Mouse (Mus musculus): ENCODE data around the gene Rpl35. TPM values are rescaled to one million over a fixed set of nuclear protein-coding genes. Genes with fewer than 3 reads are reported as not detected.

Rpl35 gene
- polyA plus RNA-seq, 1 experiment from 2014 or later = 974 TPM

- H3K4me3 ChIP-seq = no peak overlapping the region
- no peak overlapping the region for H3K9ac ChIP-seq
- H3K36me3 ChIP-seq = no peaks in the 10 kb centered on the region
- 33% methylated on average over 2 of the region's 2 CpGs for WGBS
- no peak overlapping the region for H3K27ac ChIP-seq
- no peaks in the 10 kb centered on the region for H3K9me3 ChIP-seq
- no peaks in the 10 kb centered on the region for H3K4me1 ChIP-seq
- no peak overlapping the region for H3K4me2 ChIP-seq
- no peak for ATAC-seq (ENCODE audit: insufficient number of reproducible peaks, low FRiP score, low TSS enrichment, low read depth)
- H3K27me3 ChIP-seq = no peaks in the 10 kb centered on the region
Observed at GRCm38 (mm10) chr2:38973223-38973622, 32.2 kb downstream of the Rpl35 start.

DNA sequence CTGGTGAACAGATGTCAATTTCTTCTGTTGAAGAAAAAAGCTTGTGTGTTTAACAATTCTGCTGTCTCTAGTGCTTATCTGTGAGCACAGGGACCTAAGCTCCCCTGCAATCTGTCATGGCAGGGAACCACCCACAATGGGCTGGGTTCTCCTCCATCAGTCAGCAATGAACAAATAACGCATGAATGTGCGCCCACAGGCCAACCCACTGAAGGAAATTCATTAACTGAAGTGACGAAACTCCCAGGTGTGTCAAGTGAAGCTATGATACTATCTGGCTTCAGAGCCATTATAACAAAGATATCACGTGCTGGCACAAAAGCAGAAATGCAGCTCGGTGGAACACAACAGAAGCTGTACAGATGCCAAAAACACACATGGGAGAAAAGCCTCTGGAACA lies 35.4 kb downstream of the Rpl35 start:
- H3K36me3 ChIP-seq = no peaks in the 10 kb centered on the region
- H3K27ac ChIP-seq = no peak overlapping the region
- H3K9ac ChIP-seq = no peak overlapping the region
- H3K4me1 ChIP-seq = no peaks in the 10 kb centered on the region
- H3K27me3 ChIP-seq = no peaks in the 10 kb centered on the region
- WGBS = 63% methylated on average over 5 of the region's 5 CpGs
- H3K4me3 ChIP-seq = no peak overlapping the region
- no peak overlapping the region for H3K4me2 ChIP-seq
- ATAC-seq (ENCODE audit: insufficient number of reproducible peaks, low FRiP score, low TSS enrichment, low read depth) = no peak
- no peaks in the 10 kb centered on the region for H3K9me3 ChIP-seq

DNA sequence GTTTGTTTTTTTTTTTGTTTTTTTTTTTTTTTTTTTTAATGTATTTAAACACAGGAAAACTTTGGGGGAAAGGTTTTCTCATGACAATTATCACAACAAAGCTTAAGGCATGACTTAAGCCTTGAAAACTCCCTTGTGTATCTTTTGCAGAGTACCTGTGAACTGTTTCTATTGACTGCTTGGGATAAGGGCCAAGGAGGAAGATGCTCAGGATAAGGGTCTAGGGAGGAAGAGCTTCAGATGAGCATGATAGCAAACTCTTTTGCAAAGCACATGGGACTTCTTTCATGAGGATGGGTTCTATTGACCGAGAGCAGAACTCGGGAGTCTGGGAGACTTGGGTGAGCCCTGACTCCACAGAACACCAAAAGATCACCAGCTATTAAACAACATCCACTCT lies 35.8 kb downstream of the Rpl35 start:
- Histone ChIP-seq H3K4me3 (no peak overlapping the region), H3K4me1 (no peaks in the 10 kb centered on the region), H3K9ac (no peak overlapping the region), H3K27me3 (no peaks in the 10 kb centered on the region), H3K9me3 (no peaks in the 10 kb centered on the region), H3K27ac (no peak overlapping the region), H3K4me2 (no peak overlapping the region), H3K36me3 (no peaks in the 10 kb centered on the region)
- 87% methylated on average over 2 of the region's 2 CpGs for WGBS
- ATAC-seq (ENCODE audit: insufficient number of reproducible peaks, low FRiP score, low TSS enrichment, low read depth) = no peak

GRCm38 (mm10) chr2:38964198-38964597 lies 41.2 kb downstream of the Rpl35 start:
- no peaks in the 10 kb centered on the region for H3K4me1 ChIP-seq
- H3K4me3 ChIP-seq = no peak overlapping the region
- H3K36me3 ChIP-seq = no peaks in the 10 kb centered on the region
- 12% methylated on average over 4 of the region's 4 CpGs for WGBS
- H3K27ac ChIP-seq = no peak overlapping the region
- no peak overlapping the region for H3K4me2 ChIP-seq
- no peaks in the 10 kb centered on the region for H3K9me3 ChIP-seq
- no peak for ATAC-seq (ENCODE audit: insufficient number of reproducible peaks, low FRiP score, low TSS enrichment, low read depth)
- H3K27me3 ChIP-seq = no peaks in the 10 kb centered on the region
- no peak overlapping the region for H3K9ac ChIP-seq

DNA sequence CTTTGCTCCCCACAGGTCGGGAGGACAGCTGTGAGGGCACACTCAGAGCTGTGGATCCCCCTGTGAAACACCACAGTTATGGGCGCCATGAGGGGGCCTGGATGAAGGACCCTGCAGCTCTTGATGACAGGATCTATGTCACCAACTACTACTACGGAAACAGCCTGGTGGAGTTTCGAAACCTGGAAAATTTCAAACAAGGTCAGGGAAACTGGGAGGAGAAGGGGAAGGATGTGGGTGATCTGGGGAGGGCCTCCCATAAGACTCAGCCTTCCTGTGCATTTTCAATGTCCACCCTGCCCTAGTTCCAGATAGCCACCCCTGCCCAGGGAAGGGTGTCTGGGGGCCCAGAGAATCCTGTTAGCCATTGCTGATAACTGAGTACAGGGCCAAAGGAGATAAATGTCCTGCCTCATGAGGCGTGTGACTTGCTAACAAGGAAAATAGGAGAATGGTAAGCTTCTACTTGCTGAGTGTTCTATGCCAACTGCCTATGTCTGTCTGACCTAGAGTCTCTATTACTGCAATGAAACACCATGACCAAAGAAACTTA lies 47.7 kb downstream of the Rpl35 start:
- Histone ChIP-seq H3K27me3 (no peaks in the 10 kb centered on the region), H3K36me3 (no peaks in the 10 kb centered on the region), H3K4me2 (no peak overlapping the region), H3K9ac (no peak overlapping the region), H3K9me3 (no peaks in the 10 kb centered on the region), H3K27ac (no peak overlapping the region), H3K4me1 (no peaks in the 10 kb centered on the region), H3K4me3 (no peak overlapping the region)
- WGBS = 79% methylated on average over 5 of the region's 5 CpGs
- ATAC-seq (ENCODE audit: insufficient number of reproducible peaks, low FRiP score, low TSS enrichment, low read depth) = no peak

GRCm38 (mm10) chr2:38956062-38956461 lies 49.4 kb downstream of the Rpl35 start:
- 59% methylated on average over 2 of the region's 2 CpGs for WGBS
- Histone ChIP-seq H3K4me3 (no peak overlapping the region), H3K4me2 (no peak overlapping the region), H3K9me3 (no peaks in the 10 kb centered on the region), H3K4me1 (0 out of 2 replicates have a peak, but pooled peaks cover 3% of the 10 kb centered on the region), H3K36me3 (no peaks in the 10 kb centered on the region), H3K9ac (no peak overlapping the region), H3K27me3 (no peaks in the 10 kb centered on the region), H3K27ac (no peak overlapping the region)
- no peak for ATAC-seq (ENCODE audit: insufficient number of reproducible peaks, low FRiP score, low TSS enrichment, low read depth)

GRCm38 (mm10) chr2:38953152-38953883 lies 52.1 kb downstream of the Rpl35 start:
- ATAC-seq (ENCODE audit: insufficient number of reproducible peaks, low FRiP score, low TSS enrichment, low read depth) = no peak
- Histone ChIP-seq H3K4me1 (0 out of 2 replicates have a peak, but pooled peaks cover 4% of the 10 kb centered on the region), H3K4me2 (no peak overlapping the region), H3K4me3 (no peak overlapping the region), H3K36me3 (no peaks in the 10 kb centered on the region), H3K9ac (no peak overlapping the region), H3K27ac (no peak overlapping the region), H3K9me3 (no peaks in the 10 kb centered on the region), H3K27me3 (no peaks in the 10 kb centered on the region)
- WGBS = 61% methylated on average over 5 of the region's 5 CpGs

Other genes starting within 250 kb of the Rpl35 start
- 0.92 and 1.1 TPM in 2 replicates for gene Nr6a1, start 77.9 kb downstream of the Rpl35 start, polyA plus RNA-seq (2015; fragmentation: Nextera tagmentation; extraction: Ambion mirVana)
- 8.5 and 10.6 TPM in 2 replicates for gene Olfml2a, start 73.6 kb downstream of the Rpl35 start, polyA plus RNA-seq (2015; fragmentation: Nextera tagmentation; extraction: Ambion mirVana)
- 1.5 and 1.7 TPM in 2 replicates for gene Wdr38, start 8.1 kb downstream of the Rpl35 start, polyA plus RNA-seq (2015; fragmentation: Nextera tagmentation; extraction: Ambion mirVana)
- gene Arpc5l, start 276 bp downstream of the Rpl35 start, polyA plus RNA-seq (2015; fragmentation: Nextera tagmentation; extraction: Ambion mirVana) = 117 TPM in 2 replicates
- gene Golga1, start 59.9 kb upstream of the Rpl35 start, polyA plus RNA-seq (2015; fragmentation: Nextera tagmentation; extraction: Ambion mirVana) = 29.3 and 29.6 TPM in 2 replicates
- gene Scai, start 185.1 kb upstream of the Rpl35 start, polyA plus RNA-seq (2015; fragmentation: Nextera tagmentation; extraction: Ambion mirVana) = 9.3 and 11.7 TPM in 2 replicates
- 80.0 and 80.4 TPM in 2 replicates for gene Ppp6c, start 220.8 kb upstream of the Rpl35 start, polyA plus RNA-seq (2015; fragmentation: Nextera tagmentation; extraction: Ambion mirVana)